Mouse (Mus musculus) myocyte (in vitro differentiated cells): ENCODE data around the gene Hnrnpk. TPM values are rescaled to one million over a fixed set of nuclear protein-coding genes. Genes with fewer than 3 reads are reported as not detected.

Experiments used
- H3K27me3 ChIP-seq: one replicate; pipeline ENCODE4 v1.6.1; 2011; ENCODE audit not compliant: control insufficient read depth, insufficient read depth, insufficient read length
- H3K36me3 ChIP-seq: one replicate; pipeline ENCODE4 v1.6.1; 2011; ENCODE audit not compliant: control insufficient read depth, insufficient read depth
- H3K4me2 ChIP-seq: one replicate; pipeline ENCODE4 v1.6.1; 2011; ENCODE audit warnings: low read depth, control low read depth
- H3K4me3 ChIP-seq: one replicate; pipeline ENCODE4 v1.5.1; 2011; ENCODE audit warnings: mild to moderate bottlenecking, control low read depth, moderate library complexity
- H3K79me2 ChIP-seq: one replicate; pipeline ENCODE4 v1.6.1; 2011; ENCODE audit not compliant: control insufficient read depth, insufficient read depth
- H3ac ChIP-seq: one replicate; pipeline ENCODE4 v1.6.1; 2011; ENCODE audit not compliant: control insufficient read depth, insufficient read length
- CEBPB ChIP-seq: IDR thresholded peaks from 2 replicates; pipeline ENCODE4 v1.6.1; 2011; ENCODE audit warnings: mild to moderate bottlenecking, moderate library complexity; ENCODE audit not compliant: poor library complexity, insufficient read depth, severe bottlenecking
- E2F4 ChIP-seq: IDR thresholded peaks from one replicate; pipeline ENCODE4 v1.6.1; 2011; ENCODE audit warnings: mild to moderate bottlenecking, control low read depth, moderate library complexity; ENCODE audit not compliant: insufficient read depth
- MAX ChIP-seq: IDR thresholded peaks from one replicate; pipeline ENCODE4 v1.6.1; 2011; ENCODE audit warnings: low read depth, mild to moderate bottlenecking, control low read depth
- MYOD1 ChIP-seq, 3 experiments: IDR thresholded peaks; one replicate each; pipeline ENCODE4 v1.6.1; 2011; ENCODE audit warnings: control low read depth in 2 of 3, low read depth in 2 of 3, mild to moderate bottlenecking in 2 of 3, moderate library complexity in 1 of 3; ENCODE audit not compliant: insufficient read length in 2 of 3, control insufficient read depth in 1 of 3
- MYOG ChIP-seq, 3 experiments: IDR thresholded peaks; one replicate each; pipeline ENCODE4 v1.6.1; 2011; ENCODE audit warnings: control low read depth in 2 of 3, low read depth in 2 of 3, mild to moderate bottlenecking in 2 of 3; ENCODE audit not compliant: insufficient read length in 2 of 3, control insufficient read depth in 1 of 3, insufficient read depth in 1 of 3
- POLR2A ChIP-seq: IDR thresholded peaks from one replicate; pipeline ENCODE4 v1.6.1; 2011; ENCODE audit warnings: low read depth, mild to moderate bottlenecking, control low read depth, moderate library complexity; ENCODE audit not compliant: insufficient read length
- POLR2AphosphoS2 ChIP-seq: IDR thresholded peaks from one replicate; pipeline ENCODE4 v1.6.1; 2011; ENCODE audit warnings: low read depth, control low read depth; ENCODE audit not compliant: insufficient read length
- REST ChIP-seq: IDR thresholded peaks from one replicate; pipeline ENCODE4 v1.6.1; 2011; ENCODE audit warnings: mild to moderate bottlenecking, control low read depth, moderate library complexity; ENCODE audit not compliant: insufficient read depth, insufficient read length
- SRF ChIP-seq: IDR thresholded peaks from one replicate; pipeline ENCODE4 v1.6.1; 2011; ENCODE audit warnings: low read depth; ENCODE audit not compliant: control insufficient read depth, insufficient read length
- TCF12 ChIP-seq: IDR thresholded peaks from one replicate; pipeline ENCODE4 v1.6.1; 2011; ENCODE audit warnings: mild to moderate bottlenecking, control low read depth; ENCODE audit not compliant: poor library complexity, insufficient read depth, severe bottlenecking
- TCF3 ChIP-seq: IDR thresholded peaks from one replicate; pipeline ENCODE4 v1.6.1; 2011; ENCODE audit warnings: low read depth, control low read depth; ENCODE audit not compliant: insufficient read length
- USF1 ChIP-seq: IDR thresholded peaks from one replicate; pipeline ENCODE4 v1.6.1; 2011; ENCODE audit warnings: low read depth, mild to moderate bottlenecking, control low read depth, moderate library complexity
- polyA plus RNA-seq: library from polyadenylated mRNA; unstranded; fragments of >200 nt; fragmentation: generic; extraction: Trizol; gene quantifications from one replicate; pipeline ENCODE4 v1.2.1, GENCODE M21; 2012; ENCODE audit warnings: missing spikeins

Gene Hnrnpk
- polyA plus RNA-seq, 1 experiment: 289 TPM

DNA sequence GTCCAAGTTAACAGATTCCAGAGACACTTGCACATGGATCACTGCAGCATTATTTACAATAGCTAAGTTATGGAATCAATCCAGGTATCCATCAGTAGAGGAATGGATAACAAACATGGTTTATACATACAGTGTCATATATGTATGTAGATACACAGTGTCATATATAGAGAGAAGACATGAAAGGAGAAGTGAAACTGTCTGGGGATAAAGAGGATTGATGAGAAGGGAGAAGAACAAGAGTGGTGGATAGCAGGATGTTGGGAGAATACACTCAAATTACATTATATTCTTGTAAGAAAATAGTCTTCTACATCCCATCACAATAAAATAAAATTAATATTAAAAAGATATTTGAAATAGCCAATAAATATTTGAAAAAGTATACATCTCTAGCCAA is 50.1 kb downstream of the Hnrnpk start:
- Histone ChIP-seq H3ac (no peak overlapping the region), H3K27me3 (no peaks in the 10 kb centered on the region)

DNA sequence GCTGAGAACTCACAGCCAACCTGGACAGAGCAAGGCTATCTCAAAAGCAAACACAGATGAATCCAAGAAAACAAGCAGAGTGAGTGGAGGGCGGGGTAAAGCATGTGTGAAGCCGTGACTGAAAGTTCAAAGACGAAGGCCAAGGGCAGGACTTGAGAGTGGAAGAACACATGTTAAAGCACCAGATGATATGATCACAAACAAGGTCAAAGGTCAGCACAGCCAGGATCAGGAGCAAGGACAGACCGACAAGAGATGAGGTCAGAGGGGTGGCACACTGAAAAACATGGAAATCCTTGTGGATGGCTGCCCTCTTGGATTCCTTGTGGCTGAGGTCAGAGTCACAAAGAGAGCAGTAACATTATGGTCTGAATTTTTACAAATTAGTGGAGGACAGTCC is 52.5 kb downstream of the Hnrnpk start:
- Histone ChIP-seq H3K27me3 (no peaks in the 10 kb centered on the region), H3K36me3 (no peaks in the 10 kb centered on the region), H3K4me3 (no peak overlapping the region), H3K79me2 (no peaks in the 10 kb centered on the region), H3ac (no peak overlapping the region), H3K4me2 (no peak overlapping the region)
- TF ChIP-seq E2F4: no peak
- no peak for TF ChIP-seq POLR2AphosphoS2
- TF ChIP-seq MYOG (IDR thresholded peaks at IDR 0.05; ENCODE audit: control insufficient read depth in 1 of 3, insufficient read depth in 1 of 3, insufficient read length in 2 of 3, low read depth in 2 of 3): no peak
- TF ChIP-seq SRF: no peak
- no peak for TF ChIP-seq CEBPB
- no peak for TF ChIP-seq REST
- TF ChIP-seq MYOD1 (IDR thresholded peaks at IDR 0.05; ENCODE audit: control insufficient read depth in 1 of 3, insufficient read length in 2 of 3, low read depth in 2 of 3): no peak
- TF ChIP-seq POLR2A: no peak
- no peak for TF ChIP-seq USF1
- TF ChIP-seq MAX: no peak
- TF ChIP-seq TCF12: no peak
- TF ChIP-seq TCF3: no peak

More for the DNA sequence above, 50.1 kb downstream of the Hnrnpk start:
- Histone ChIP-seq H3K36me3 (no peaks in the 10 kb centered on the region), H3K79me2 (no peaks in the 10 kb centered on the region), H3K4me2 (no peak overlapping the region), H3K4me3 (no peak overlapping the region)
- TF ChIP-seq USF1 (no peak), TCF3 (no peak), E2F4 (no peak), SRF (no peak)

DNA sequence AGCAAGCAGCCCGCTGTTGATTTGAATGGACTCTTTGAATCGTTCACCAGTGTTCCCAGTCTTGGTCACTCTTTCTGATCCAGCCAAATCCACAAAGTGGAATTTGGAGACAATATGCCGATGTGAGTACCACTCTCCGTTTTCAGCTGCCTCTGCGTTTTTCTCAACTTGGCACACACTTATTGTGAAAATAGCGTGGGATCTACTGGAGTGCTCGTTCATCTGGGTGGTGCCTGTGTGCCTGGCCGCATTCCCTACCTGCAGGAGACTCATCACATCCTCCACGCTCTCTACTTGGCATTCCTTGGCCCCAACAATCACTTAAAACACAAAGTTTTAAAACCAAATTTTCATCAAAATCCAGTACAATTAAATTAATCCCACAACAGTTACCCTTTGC is 58.6 kb downstream of the Hnrnpk start:
- TF ChIP-seq TCF3 (no peak), SRF (no peak), POLR2A (no peak), REST (no peak), MYOD1 (IDR thresholded peaks at IDR 0.05; ENCODE audit: control insufficient read depth in 1 of 3, insufficient read length in 2 of 3, low read depth in 2 of 3) (no peak), CEBPB (no peak), E2F4 (no peak), POLR2AphosphoS2 (no peak), MYOG (IDR thresholded peaks at IDR 0.05; ENCODE audit: control insufficient read depth in 1 of 3, insufficient read depth in 1 of 3, insufficient read length in 2 of 3, low read depth in 2 of 3) (no peak), USF1 (no peak), TCF12 (no peak), MAX (no peak)
- H3ac ChIP-seq: no peak overlapping the region
- H3K79me2 ChIP-seq: no peaks in the 10 kb centered on the region
- no peak overlapping the region for H3K4me2 ChIP-seq
- H3K36me3 ChIP-seq: no peaks in the 10 kb centered on the region
- no peak overlapping the region for H3K4me3 ChIP-seq
- peaks cover 4% of the 10 kb centered on the region for H3K27me3 ChIP-seq

Other genes with a start within 250 kb of the Hnrnpk start
- gene Idnk, start 245.7 kb downstream of the Hnrnpk start, polyA plus RNA-seq: 21.0 TPM
- 58.2 TPM for gene Ubqln1, start 187.7 kb downstream of the Hnrnpk start, polyA plus RNA-seq
- gene Gkap1, start 127.6 kb downstream of the Hnrnpk start, polyA plus RNA-seq: 12.2 TPM
- 0.08 TPM for gene Kif27, start 44.2 kb downstream of the Hnrnpk start, polyA plus RNA-seq
- 3.7 TPM for gene 2210016F16Rik, start 18.1 kb downstream of the Hnrnpk start, polyA plus RNA-seq
- gene Rmi1, start 1.1 kb downstream of the Hnrnpk start, polyA plus RNA-seq: 5.2 TPM
- gene Slc28a3, start 207.5 kb upstream of the Hnrnpk start, polyA plus RNA-seq: not detected